Mouse (Mus musculus) neural tube, embryonic 12.5 days (tissue): Measurements from ENCODE around the gene Nudt10. TPM values are rescaled to one million over a fixed set of nuclear protein-coding genes. Genes with fewer than 3 reads are reported as not detected.
A peak's percentile ranks its signal among the peaks of the same experiment; 100 is the strongest.
"Not testable (repeated sequence)": the region's sequence is repeated elsewhere in the genome, so short reads cannot be mapped to it uniquely, and the experiment has no call there.

Experiments
- ATAC-seq: fragments of 200-750 bp; cut with Nextera tagmentation; 2 replicates; pipeline ENCODE4 v1.8.0; 2017; ENCODE audit warnings: low read depth, mild to moderate bottlenecking, moderate TSS enrichment, moderate library complexity; ENCODE audit not compliant: low FRiP score
- H3K27ac ChIP-seq: fragments of 300-500 bp; sonication (generic); 2 replicates; pipeline ENCODE4 v1.5.1; 2016
- H3K27me3 ChIP-seq: fragments of 300-500 bp; sonication (generic); replicated peaks from 2 replicates; pipeline ENCODE4 v1.6.1; 2016; ENCODE audit warnings: mild to moderate bottlenecking
- H3K36me3 ChIP-seq: fragments of 300-500 bp; sonication (generic); 2 replicates; pipeline ENCODE4 v1.6.1; 2016; ENCODE audit warnings: mild to moderate bottlenecking
- H3K4me1 ChIP-seq: fragments of 300-500 bp; sonication (generic); 2 replicates; pipeline ENCODE4 v1.6.1; 2016
- H3K4me2 ChIP-seq: fragments of 300-500 bp; sonication (generic); replicated peaks from 2 replicates; pipeline ENCODE4 v1.6.1; 2016; ENCODE audit warnings: mild to moderate bottlenecking
- H3K4me3 ChIP-seq: fragments of 300-500 bp; sonication (generic); 2 replicates; pipeline ENCODE4 v1.5.1; 2016
- H3K9ac ChIP-seq: fragments of 300-500 bp; sonication (generic); 2 replicates; pipeline ENCODE4 v1.6.1; 2016; ENCODE audit warnings: mild to moderate bottlenecking
- H3K9me3 ChIP-seq: fragments of 300-500 bp; sonication (generic); 2 replicates; pipeline ENCODE4 v1.6.1; 2016; ENCODE audit warnings: mild to moderate bottlenecking
- WGBS: fragments of 180-500 bp; shearing (Covaris S2); methylation state at CpG from one replicate; pipeline ENCODE4 v1.1.7; 2016; 5-methylcytosine and 5-hydroxymethylcytosine counted together
- polyA plus RNA-seq: library from polyadenylated mRNA; unstranded; fragments of >200 nt; fragmentation: Nextera tagmentation; extraction: Ambion mirVana; gene quantifications from 2 replicates; pipeline ENCODE4 v1.2.1, GENCODE M21; 2016

The Nudt10 gene
- polyA plus RNA-seq: 36.2 and 41.3 TPM in 2 replicates

- H3K9me3 ChIP-seq, H3K27ac ChIP-seq, H3K36me3 ChIP-seq, H3K27me3 ChIP-seq, H3K9ac ChIP-seq, H3K4me1 ChIP-seq: not testable (repeated sequence)
- peak within 1 kb of the TSS; percentile 31 for H3K4me3 ChIP-seq
- peak within 1 kb of the TSS; percentile 41 for H3K4me2 ChIP-seq
- WGBS: 7% methylated on average over 6 of the region's 116 CpGs
- ATAC-seq: peak; percentile 89
Measured at GRCm38 (mm10) chrX:6172823-6173640, at the start of gene Nudt10. Nudt10 (minus strand) TSS chrX:6173015.

- H3K9me3 ChIP-seq, H3K36me3 ChIP-seq, H3K27ac ChIP-seq, H3K4me1 ChIP-seq, H3K27me3 ChIP-seq, H3K9ac ChIP-seq: not testable (repeated sequence)
- 14% methylated on average over 20 of the region's 64 CpGs for WGBS
- ATAC-seq: peak; percentile 74
- Histone ChIP-seq H3K4me3 (peak overlapping the region; percentile 31), H3K4me2 (peak overlapping the region; percentile 41; the same call in 1 of the 2 replicates)
Measured at GRCm38 (mm10) chrX:6172136-6172822, 536 bp downstream of the Nudt10 start.

- Histone ChIP-seq H3K9me3 (no peaks in the 10 kb centered on the region), H3K36me3 (no peaks in the 10 kb centered on the region), H3K27ac (no peak overlapping the region), H3K4me2 (peak overlapping the region; percentile 41), H3K4me3 (peak overlapping the region; percentile 28), H3K4me1 (no peaks in the 10 kb centered on the region), H3K27me3 (no peaks in the 10 kb centered on the region), H3K9ac (no peak overlapping the region)
- ATAC-seq: no peak
- 20% methylated on average over 9 of the region's 12 CpGs for WGBS
Measured at GRCm38 (mm10) chrX:6171718-6172117, 1.1 kb downstream of the Nudt10 start.

Other genes with a start within 250 kb of the Nudt10 start
- 13.8 and 14.3 TPM in 2 replicates for gene Nudt11, start 125.6 kb downstream of the Nudt10 start, polyA plus RNA-seq
- gene AU022751, start 89.6 kb downstream of the Nudt10 start, polyA plus RNA-seq: not detected in 2 replicates
- 0.06 TPM in 1 of 2 replicates, not detected in the other for gene Bmp15, start 147.7 kb upstream of the Nudt10 start, polyA plus RNA-seq
- 3.4 and 3.5 TPM in 2 replicates for gene Shroom4, start 226.8 kb upstream of the Nudt10 start, polyA plus RNA-seq